ENCODE assay signal across 18 mouse cellular contexts in genomic region chr4:130251763-130252162, GRCm38 (mm10). TPM values are rescaled to one million over a fixed set of nuclear protein-coding genes. Genes with fewer than 3 reads are reported as not detected.
DNase-seq lines count a peak whose midpoint lies in the region; ATAC-seq and TF ChIP-seq lines count a peak whose summit lies in the region.
"Had no signal": no experiment of that assay in that cellular context is flagged by ENCODE, and none has a peak within 500 bp of the region (broad histone marks: within the 10 kb centered on the region; RNA-seq: fewer than 3 reads in every experiment).

No protein-coding gene starts in this region.

- no peaks in the 10 kb centered on the region for H3K79me2 ChIP-seq in liver, adult 2 months (ENCODE audit: control insufficient read depth, insufficient read depth, low read length)

- H3K27ac ChIP-seq in ES-Bruce4 (ENCODE audit: insufficient read depth, low read length) = peak overlapping the region; percentile 3; the same call in 1 of the 2 replicates
- H3K27ac ChIP-seq in embryonic facial prominence, embryonic 13.5 days = no peak overlapping the region
- no peak overlapping the region for H3K27ac ChIP-seq in liver, adult 2 months (replicated peaks; ENCODE audit: insufficient read depth, low read depth, low read length)
- no peak overlapping the region for H3K27ac ChIP-seq in hindbrain, embryonic 16.5 days (ENCODE audit: low read depth, low read length)
- H3K27ac ChIP-seq: embryonic facial prominence, embryonic 15.5 days; heart, embryonic 15.5 days; hindbrain, postnatal 0 days had no signal

- H3K4me2 ChIP-seq in embryonic facial prominence, embryonic 13.5 days = no peak overlapping the region
- no peak overlapping the region for H3K4me2 ChIP-seq in hindbrain, embryonic 16.5 days (ENCODE audit: low read length)
- H3K4me2 ChIP-seq: embryonic facial prominence, embryonic 15.5 days; heart, embryonic 15.5 days; lung, embryonic 14.5 days had no signal

- 46% methylated on average over 3 of the region's 3 CpGs for WGBS in embryonic facial prominence, embryonic 13.5 days
- 48% methylated on average over 3 of the region's 3 CpGs for WGBS in liver, adult 2 months
- WGBS in hindbrain, embryonic 16.5 days = 46% methylated on average over 3 of the region's 3 CpGs

- no peaks in the 10 kb centered on the region for H3K27me3 ChIP-seq in ES-Bruce4 (ENCODE audit: control insufficient read depth, insufficient read depth, low read length, poor library complexity, severe bottlenecking)
- no peaks in the 10 kb centered on the region for H3K27me3 ChIP-seq in embryonic facial prominence, embryonic 13.5 days
- H3K27me3 ChIP-seq in liver, adult 2 months (ENCODE audit: control insufficient read depth, insufficient read depth, low read length) = no peaks in the 10 kb centered on the region
- no peaks in the 10 kb centered on the region for H3K27me3 ChIP-seq in hindbrain, embryonic 16.5 days (replicated peaks; ENCODE audit: control insufficient read depth, insufficient read depth, low read length)
- H3K27me3 ChIP-seq: embryonic facial prominence, embryonic 15.5 days had no signal

- H3K4me1 ChIP-seq in ES-Bruce4 (ENCODE audit: control insufficient read depth, insufficient read depth, low read length) = peaks cover 8% of the 10 kb centered on the region
- H3K4me1 ChIP-seq in embryonic facial prominence, embryonic 13.5 days = no peaks in the 10 kb centered on the region
- no peaks in the 10 kb centered on the region for H3K4me1 ChIP-seq in liver, adult 2 months (ENCODE audit: control insufficient read depth, insufficient read depth, low read length)
- H3K4me1 ChIP-seq in hindbrain, embryonic 16.5 days (ENCODE audit: control insufficient read depth, insufficient read depth, low read depth, low read length) = no peaks in the 10 kb centered on the region
- H3K4me1 ChIP-seq: embryonic facial prominence, embryonic 15.5 days had no signal

- TF ChIP-seq CTCF in ES-Bruce4 (IDR thresholded peaks at IDR 0.05; ENCODE audit: low read depth, low read length) = no peak
- TF ChIP-seq CTCF in liver, adult 2 months (IDR thresholded peaks at IDR 0.05; ENCODE audit: low read depth, low read length) = no peak

- DNase-seq in kidney, adult 9 months = peak; percentile 27
- no peak for DNase-seq in kidney, adult 11 months
- DNase-seq in liver, adult 2 months (ENCODE audit: extremely low read depth, low read depth, low spot score) = peak; percentile 11
- DNase-seq in cerebellum, postnatal 36 days = no peak
- DNase-seq in cerebellum, postnatal 25 days = no peak
- DNase-seq: adrenal gland, adult 2 months; cerebellum, adult 11-12 months; lung, embryonic 14.5 days; midbrain, embryonic 14.5 days; right cerebral cortex, postnatal 25 days had no signal

- H3K9ac ChIP-seq in ES-Bruce4 (ENCODE audit: low read depth, poor library complexity, severe bottlenecking) = no peak overlapping the region
- peak overlapping the region; percentile 12; the same call in 1 of the 2 replicates for H3K9ac ChIP-seq in embryonic facial prominence, embryonic 13.5 days
- no peak overlapping the region for H3K9ac ChIP-seq in liver, adult 2 months (ENCODE audit: low read depth, low read length)
- H3K9ac ChIP-seq in hindbrain, embryonic 16.5 days (ENCODE audit: low read depth, low read length) = no peak overlapping the region
- H3K9ac ChIP-seq: embryonic facial prominence, embryonic 15.5 days; heart, embryonic 15.5 days; lung, embryonic 14.5 days had no signal

- H3K4me3 ChIP-seq in ES-Bruce4 (ENCODE audit: low read depth, low read length) = no peak overlapping the region; the same call in 1 of the 2 replicates
- H3K4me3 ChIP-seq in embryonic facial prominence, embryonic 13.5 days = no peak overlapping the region
- no peak overlapping the region for H3K4me3 ChIP-seq in liver, adult 2 months (ENCODE audit: insufficient read depth, low read depth, low read length)
- H3K4me3 ChIP-seq in hindbrain, embryonic 16.5 days (ENCODE audit: low read length) = no peak overlapping the region
- H3K4me3 ChIP-seq: embryonic facial prominence, embryonic 15.5 days; heart, embryonic 15.5 days had no signal

- no peak for ATAC-seq in embryonic facial prominence, embryonic 13.5 days (ENCODE audit: insufficient number of reproducible peaks, insufficient read depth, low FRiP score, low TSS enrichment, low read depth)
- no peak for ATAC-seq in hindbrain, embryonic 16.5 days

- H3K9me3 ChIP-seq in ES-Bruce4 (replicated peaks; ENCODE audit: control insufficient read depth, insufficient read depth, low read length, poor library complexity, severe bottlenecking) = no peaks in the 10 kb centered on the region
- H3K9me3 ChIP-seq in embryonic facial prominence, embryonic 13.5 days = no peaks in the 10 kb centered on the region
- H3K9me3 ChIP-seq in hindbrain, embryonic 16.5 days (ENCODE audit: control insufficient read depth, low read length) = no peaks in the 10 kb centered on the region
- H3K9me3 ChIP-seq: embryonic facial prominence, embryonic 15.5 days; heart, embryonic 15.5 days had no signal

- TF ChIP-seq EP300 in ES-Bruce4 (IDR thresholded peaks at IDR 0.05; ENCODE audit: insufficient read depth, low read depth, low read length) = 0 out of 2 replicates have a peak, but pooled peaks have one; percentile 43

- no peaks in the 10 kb centered on the region for H3K36me3 ChIP-seq in ES-Bruce4 (ENCODE audit: control insufficient read depth, insufficient read depth, low read length, poor library complexity, severe bottlenecking)
- peaks cover 62% of the 10 kb centered on the region for H3K36me3 ChIP-seq in embryonic facial prominence, embryonic 13.5 days
- no peaks in the 10 kb centered on the region for H3K36me3 ChIP-seq in liver, adult 2 months (ENCODE audit: control insufficient read depth, insufficient read depth, low read length)
- peaks cover 9% of the 10 kb centered on the region; the same call in 1 of the 2 replicates for H3K36me3 ChIP-seq in hindbrain, embryonic 16.5 days (ENCODE audit: control insufficient read depth, insufficient read depth, low read length)
- H3K36me3 ChIP-seq: heart, embryonic 15.5 days had no signal

- no peak for TF ChIP-seq POLR2A in ES-Bruce4 (IDR thresholded peaks at IDR 0.05; ENCODE audit: insufficient read depth, low read length)
- no peak for TF ChIP-seq POLR2A in liver, adult 2 months (IDR thresholded peaks at IDR 0.05; ENCODE audit: extremely low read depth, insufficient read depth, low read length)

RNA-seq across cellular contexts. Expression of gene Serinc2, which starts 27.2 kb away (rescaled TPM):
- 12.9 and 15.2 TPM in 2 replicates for polyA plus RNA-seq in ES-Bruce4 (2011; ENCODE audit: insufficient read depth, insufficient read length, low read depth, missing spikeins)
- polyA plus RNA-seq in embryonic facial prominence, embryonic 13.5 days (2015; fragmentation: Nextera tagmentation; extraction: Ambion mirVana) = 150 TPM in 2 replicates
- total RNA-seq in liver, adult 2 months (2014; rRNA removed) = 0.87 and 1.1 TPM in 2 replicates
- 20.9 and 22.5 TPM in 2 replicates for polyA plus RNA-seq in liver, adult 2 months (2012; rRNA removed)
- 31.9 and 38.7 TPM in 2 replicates for polyA plus RNA-seq in hindbrain, embryonic 16.5 days (2015; fragmentation: Nextera tagmentation; extraction: Ambion mirVana)

RNA-seq across cellular contexts. Expression of gene Gm853, which starts 29.6 kb away (rescaled TPM):
- polyA plus RNA-seq in ES-Bruce4 (2011; ENCODE audit: insufficient read depth, insufficient read length, low read depth, missing spikeins) = not detected in 2 replicates
- polyA plus RNA-seq in embryonic facial prominence, embryonic 13.5 days (2015; fragmentation: Nextera tagmentation; extraction: Ambion mirVana) = not detected in 2 replicates
- not detected in 2 replicates for total RNA-seq in liver, adult 2 months (2014; rRNA removed)
- not detected in 2 replicates for polyA plus RNA-seq in liver, adult 2 months (2012; rRNA removed)
- 1.3 and 1.4 TPM in 2 replicates for polyA plus RNA-seq in hindbrain, embryonic 16.5 days (2015; fragmentation: Nextera tagmentation; extraction: Ambion mirVana)
- total RNA-seq: adrenal gland, adult 2 months; left cerebral cortex, adult 18-20 months had no signal
- polyA plus RNA-seq: adrenal gland, adult 2 months; embryonic facial prominence, embryonic 15.5 days; heart, embryonic 15.5 days; lung, embryonic 14.5 days; midbrain, embryonic 14.5 days; neural tube, embryonic 14.5 days had no signal

RNA-seq across cellular contexts. Expression of gene Fabp3, which starts 56.6 kb away (rescaled TPM):
- polyA plus RNA-seq in ES-Bruce4 (2011; ENCODE audit: insufficient read depth, insufficient read length, low read depth, missing spikeins) = 803 and 870 TPM in 2 replicates
- polyA plus RNA-seq in embryonic facial prominence, embryonic 13.5 days (2015; fragmentation: Nextera tagmentation; extraction: Ambion mirVana) = 12.9 and 14.8 TPM in 2 replicates
- 0.34 and 4.2 TPM in 2 replicates for total RNA-seq in liver, adult 2 months (2014; rRNA removed)
- polyA plus RNA-seq in liver, adult 2 months (2012; rRNA removed) = 0.19 TPM in 1 of 2 replicates, not detected in the other
- 291 and 339 TPM in 2 replicates for polyA plus RNA-seq in hindbrain, embryonic 16.5 days (2015; fragmentation: Nextera tagmentation; extraction: Ambion mirVana)

RNA-seq across cellular contexts. Expression of gene Gm10570, which starts 56.7 kb away (rescaled TPM):
- polyA plus RNA-seq in ES-Bruce4 (2011; ENCODE audit: insufficient read depth, insufficient read length, low read depth, missing spikeins) = not detected in 2 replicates
- polyA plus RNA-seq in embryonic facial prominence, embryonic 13.5 days (2015; fragmentation: Nextera tagmentation; extraction: Ambion mirVana) = not detected in 2 replicates
- total RNA-seq in liver, adult 2 months (2014; rRNA removed) = not detected in 2 replicates
- polyA plus RNA-seq in liver, adult 2 months (2012; rRNA removed) = not detected in 2 replicates
- polyA plus RNA-seq in hindbrain, embryonic 16.5 days (2015; fragmentation: Nextera tagmentation; extraction: Ambion mirVana) = 1.2 and 1.8 TPM in 2 replicates
- total RNA-seq: adrenal gland, adult 2 months had no signal
- polyA plus RNA-seq: lung, embryonic 14.5 days; midbrain, embryonic 14.5 days had no signal

Comparison
In these comparisons a context has a peak if more than half of its experiments do, and no peak if none do; other contexts are left out.
1. DNase-seq: peak in kidney, adult 9 months (single experiment) and liver, adult 2 months (single experiment); none in kidney, adult 11 months (single experiment), cerebellum, postnatal 36 days (0 of 2) and cerebellum, postnatal 25 days (0 of 2).
2. RNA of gene Fabp3, which starts 56.6 kb away (polyA plus RNA-seq): 803 to 870 TPM in ES-Bruce4 and 291 to 339 TPM in hindbrain, embryonic 16.5 days; 12.9 to 14.8 TPM in embryonic facial prominence, embryonic 13.5 days and 0.19 TPM in liver, adult 2 months; every median in the first group is over 10 times any median in the second.